Mouse (Mus musculus) embryonic facial prominence, embryonic 12.5 days (tissue): ENCODE measurements at regions not wholly inside any gene's neighbourhood (a gene's known extent, or its start where the extent isn't known, plus 50 kb on each side); places are given as distances from the start of the nearest gene placed in this dataset.

ENCODE experiments used
- ATAC-seq: fragments of 200-750 bp; cut with Nextera tagmentation; 2 replicates; pipeline ENCODE4 v1.8.0; 2017; ENCODE audit not compliant: insufficient number of reproducible peaks, insufficient read depth, low FRiP score, low TSS enrichment
- H3K27ac ChIP-seq: fragments of 300-500 bp; sonication (generic); 2 replicates; pipeline ENCODE4 v1.5.1; 2016; ENCODE audit warnings: mild to moderate bottlenecking
- H3K27me3 ChIP-seq: fragments of 300-500 bp; sonication (generic); 2 replicates; pipeline ENCODE4 v1.6.1; 2016; ENCODE audit warnings: mild to moderate bottlenecking, moderate library complexity
- H3K36me3 ChIP-seq: fragments of 300-500 bp; sonication (generic); 2 replicates; pipeline ENCODE4 v1.6.1; 2016; ENCODE audit warnings: mild to moderate bottlenecking
- H3K4me1 ChIP-seq: fragments of 300-500 bp; sonication (generic); 2 replicates; pipeline ENCODE4 v1.6.1; 2016
- H3K4me2 ChIP-seq: fragments of 300-500 bp; sonication (generic); replicated peaks from 2 replicates; pipeline ENCODE4 v1.6.1; 2016; ENCODE audit warnings: mild to moderate bottlenecking, moderate library complexity
- H3K4me3 ChIP-seq: fragments of 300-500 bp; sonication (generic); 2 replicates; pipeline ENCODE4 v1.5.1; 2016; ENCODE audit warnings: mild to moderate bottlenecking
- H3K9ac ChIP-seq: fragments of 300-500 bp; sonication (generic); 2 replicates; pipeline ENCODE4 v1.6.1; 2016; ENCODE audit warnings: mild to moderate bottlenecking, moderate library complexity
- H3K9me3 ChIP-seq: fragments of 300-500 bp; sonication (generic); 2 replicates; pipeline ENCODE4 v1.6.1; 2016; ENCODE audit warnings: mild to moderate bottlenecking, moderate library complexity
- WGBS: fragments of 180-500 bp; shearing (Covaris S2); methylation state at CpG from one replicate; pipeline ENCODE4 v1.1.7; 2016; 5-methylcytosine and 5-hydroxymethylcytosine counted together

- H3K4me1 ChIP-seq: no peaks in the 10 kb centered on the region
- H3K9me3 ChIP-seq: no peaks in the 10 kb centered on the region
- no peak for ATAC-seq
- no peak overlapping the region for H3K4me3 ChIP-seq
- 71% methylated on average over 3 of the region's 3 CpGs for WGBS
- H3K27ac ChIP-seq: no peak overlapping the region
- no peak overlapping the region for H3K9ac ChIP-seq
- no peak overlapping the region for H3K4me2 ChIP-seq
- no peaks in the 10 kb centered on the region for H3K27me3 ChIP-seq
- H3K36me3 ChIP-seq: no peaks in the 10 kb centered on the region
These were observed 226.0 kb upstream of the Pappa start for GRCm38 (mm10) chr4:64897935-64898334.

- Histone ChIP-seq H3K4me1 (no peaks in the 10 kb centered on the region), H3K9ac (no peak overlapping the region), H3K27me3 (no peaks in the 10 kb centered on the region), H3K4me3 (no peak overlapping the region), H3K9me3 (no peaks in the 10 kb centered on the region), H3K27ac (no peak overlapping the region), H3K4me2 (no peak overlapping the region), H3K36me3 (no peaks in the 10 kb centered on the region)
- 73% methylated on average over 5 of the region's 5 CpGs for WGBS
- no peak for ATAC-seq
These were observed 222.7 kb upstream of the Pappa start for GRCm38 (mm10) chr4:64901091-64901845.

GRCm38 (mm10) chr4:64923751-64924150 lies 200.2 kb upstream of the Pappa start:
- no peaks in the 10 kb centered on the region for H3K36me3 ChIP-seq
- H3K27me3 ChIP-seq: no peaks in the 10 kb centered on the region
- no peak overlapping the region for H3K4me3 ChIP-seq
- no peak for ATAC-seq
- no peaks in the 10 kb centered on the region for H3K4me1 ChIP-seq
- no peaks in the 10 kb centered on the region for H3K9me3 ChIP-seq
- no peak overlapping the region for H3K4me2 ChIP-seq
- no peak overlapping the region for H3K27ac ChIP-seq
- no peak overlapping the region for H3K9ac ChIP-seq

GRCm38 (mm10) chr4:64928553-64928952 lies 195.4 kb upstream of the Pappa start:
- Histone ChIP-seq H3K9ac (no peak overlapping the region), H3K4me2 (no peak overlapping the region), H3K27ac (no peak overlapping the region), H3K27me3 (no peaks in the 10 kb centered on the region), H3K9me3 (no peaks in the 10 kb centered on the region), H3K4me1 (no peaks in the 10 kb centered on the region), H3K4me3 (no peak overlapping the region), H3K36me3 (no peaks in the 10 kb centered on the region)
- 52% methylated on average over 2 of the region's 2 CpGs for WGBS
- no peak for ATAC-seq

- Histone ChIP-seq H3K27me3 (no peaks in the 10 kb centered on the region), H3K4me2 (no peak overlapping the region), H3K27ac (no peak overlapping the region), H3K4me3 (no peak overlapping the region), H3K4me1 (no peaks in the 10 kb centered on the region), H3K36me3 (no peaks in the 10 kb centered on the region), H3K9ac (no peak overlapping the region), H3K9me3 (no peaks in the 10 kb centered on the region)
- ATAC-seq: no peak
These were observed 178.4 kb upstream of the Pappa start for GRCm38 (mm10) chr4:64945547-64945946.

- Histone ChIP-seq H3K27ac (no peak overlapping the region), H3K4me3 (no peak overlapping the region), H3K27me3 (no peaks in the 10 kb centered on the region), H3K9me3 (no peaks in the 10 kb centered on the region), H3K4me2 (no peak overlapping the region), H3K9ac (no peak overlapping the region), H3K36me3 (no peaks in the 10 kb centered on the region), H3K4me1 (no peaks in the 10 kb centered on the region)
- no peak for ATAC-seq
These were observed 171.3 kb upstream of the Pappa start for GRCm38 (mm10) chr4:64952651-64953050.

- H3K4me2 ChIP-seq: no peak overlapping the region
- no peak overlapping the region for H3K9ac ChIP-seq
- WGBS: 78% methylated on average over 4 of the region's 4 CpGs
- H3K9me3 ChIP-seq: no peaks in the 10 kb centered on the region
- no peak overlapping the region for H3K27ac ChIP-seq
- no peak for ATAC-seq
- no peaks in the 10 kb centered on the region for H3K27me3 ChIP-seq
- H3K4me3 ChIP-seq: no peak overlapping the region
- H3K36me3 ChIP-seq: no peaks in the 10 kb centered on the region
- no peaks in the 10 kb centered on the region for H3K4me1 ChIP-seq
These were observed 165.1 kb upstream of the Pappa start for GRCm38 (mm10) chr4:64958843-64959242.

GRCm38 (mm10) chr4:64961796-64962195 lies 162.2 kb upstream of the Pappa start:
- H3K36me3 ChIP-seq: no peaks in the 10 kb centered on the region
- 85% methylated on average over 4 of the region's 4 CpGs for WGBS
- H3K4me2 ChIP-seq: no peak overlapping the region
- no peak overlapping the region for H3K4me3 ChIP-seq
- ATAC-seq: no peak
- no peak overlapping the region for H3K9ac ChIP-seq
- no peaks in the 10 kb centered on the region for H3K9me3 ChIP-seq
- H3K27ac ChIP-seq: no peak overlapping the region
- H3K27me3 ChIP-seq: no peaks in the 10 kb centered on the region
- no peaks in the 10 kb centered on the region for H3K4me1 ChIP-seq
